Mouse (Mus musculus) small intestine, adult 2 months (tissue): Measurements from ENCODE around the gene Ehd1.

Experiments used
- CTCF ChIP-seq: fragments of 200-500 bp; IDR thresholded peaks from 2 replicates; pipeline ENCODE4 v1.5.1; 2012; ENCODE audit warnings: low read depth, mild to moderate bottlenecking, control low read depth, inconsistent platforms, low read length, moderate library complexity, mixed read lengths; ENCODE audit not compliant: insufficient replicate concordance, insufficient read length; ENCODE audit errors: extremely low read depth
- POLR2A ChIP-seq: fragments of 200-500 bp; IDR thresholded peaks from 2 replicates; pipeline ENCODE4 v1.6.1; 2012; ENCODE audit warnings: low read depth, mild to moderate bottlenecking, control low read depth, inconsistent platforms, low read length, moderate library complexity

GRCm38 (mm10) chr19:6269798-6270475 is 6.6 kb upstream of the Ehd1 start:
- no peak for TF ChIP-seq CTCF
- no peak for TF ChIP-seq POLR2A
